In the genomic region with DNA sequence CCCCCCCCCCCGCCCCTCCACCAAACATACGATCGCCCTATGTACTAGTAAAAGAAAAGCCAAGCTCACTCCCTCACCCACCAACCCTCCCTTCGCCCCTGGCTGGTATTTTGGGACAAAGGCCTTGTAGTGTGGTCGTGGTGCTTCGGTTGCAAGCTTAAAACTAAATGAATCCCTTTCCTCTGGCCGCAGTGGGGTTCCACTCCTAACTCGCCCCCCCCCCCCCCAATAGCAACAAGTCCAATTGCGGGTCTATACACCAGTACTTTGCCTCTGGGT, we compare ENCODE assay signal across 8 mouse cellular contexts. TPM values are rescaled to one million over a fixed set of nuclear protein-coding genes. Genes with fewer than 3 reads are reported as not detected.
DNase-seq lines count a peak whose midpoint lies in the region; ATAC-seq and TF ChIP-seq lines count a peak whose summit lies in the region.

No protein-coding gene starts in this region.

- no peak for TF ChIP-seq EP300 in liver, embryonic 14.5 days (IDR thresholded peaks at IDR 0.05; ENCODE audit: low read depth)

- H3K79me3 ChIP-seq in C2C12 (ENCODE audit: low read depth): peaks cover 24% of the 10 kb centered on the region

- no peaks in the 10 kb centered on the region for H3K9me3 ChIP-seq in heart, embryonic 10.5 days
- H3K9me3 ChIP-seq in forebrain, embryonic 12.5 days: no peaks in the 10 kb centered on the region
- H3K9me3 ChIP-seq in liver, embryonic 14.5 days (ENCODE audit: control insufficient read depth, low read length): no peaks in the 10 kb centered on the region

- peaks cover 44% of the 10 kb centered on the region for H3K36me3 ChIP-seq in heart, embryonic 10.5 days
- H3K36me3 ChIP-seq in C2C12 (ENCODE audit: control insufficient read depth, insufficient read depth): peaks cover 27% of the 10 kb centered on the region
- peaks cover 19% of the 10 kb centered on the region for H3K36me3 ChIP-seq in forebrain, embryonic 12.5 days (replicated peaks)
- peaks cover 43% of the 10 kb centered on the region for H3K36me3 ChIP-seq in liver, embryonic 14.5 days (replicated peaks; ENCODE audit: control insufficient read depth, insufficient read depth, low read depth)

- H3K79me2 ChIP-seq in C2C12 (ENCODE audit: control insufficient read depth, insufficient read depth): peaks cover 34% of the 10 kb centered on the region

- H3K4me2 ChIP-seq in forebrain, embryonic 12.5 days: peak overlapping the region; percentile 93
- peak overlapping the region; percentile 92 for H3K4me2 ChIP-seq in liver, embryonic 14.5 days (ENCODE audit: low read depth)

- no peaks in the 10 kb centered on the region for H3K27me3 ChIP-seq in heart, embryonic 10.5 days (ENCODE audit: insufficient read depth, poor library complexity, severe bottlenecking)
- H3K27me3 ChIP-seq in C2C12 (ENCODE audit: control insufficient read depth, insufficient read depth, insufficient read length): no peaks in the 10 kb centered on the region
- no peaks in the 10 kb centered on the region for H3K27me3 ChIP-seq in forebrain, embryonic 12.5 days
- no peaks in the 10 kb centered on the region for H3K27me3 ChIP-seq in liver, embryonic 14.5 days (ENCODE audit: control insufficient read depth, insufficient read depth, low read length)

- peak overlapping the region; percentile 84 for H3K9ac ChIP-seq in forebrain, embryonic 12.5 days
- H3K9ac ChIP-seq in liver, embryonic 14.5 days (replicated peaks): peak overlapping the region; percentile 98

- peak overlapping the region; percentile 64 for H3ac ChIP-seq in C2C12 (ENCODE audit: control insufficient read depth, insufficient read length, low read depth)

- intact Hi-C loops in heart, postnatal 10 days (cut with DNase I): loop anchor here (2.0 kb wide), 1 partner anchor 72 kb away; no protein-coding TSS in a partner anchor

- peak overlapping the region; percentile 96 for H3K4me3 ChIP-seq in heart, embryonic 10.5 days
- H3K4me3 ChIP-seq in C2C12 (ENCODE audit: insufficient read depth, poor library complexity, severe bottlenecking): peak overlapping the region; percentile 84
- H3K4me3 ChIP-seq in forebrain, embryonic 12.5 days (replicated peaks): peak overlapping the region; percentile 77
- H3K4me3 ChIP-seq in liver, embryonic 14.5 days (ENCODE audit: insufficient read depth in 1 of 2, low read depth in 2 of 2, low read length in 2 of 2): peak overlapping the region; percentile 72 to 93

- ATAC-seq in forebrain, embryonic 12.5 days (ENCODE audit: low FRiP score): no peak
- no peak for ATAC-seq in liver, embryonic 14.5 days (ENCODE audit: insufficient read depth)

- peaks cover 50% of the 10 kb centered on the region for H3K4me1 ChIP-seq in heart, embryonic 10.5 days
- H3K4me1 ChIP-seq in forebrain, embryonic 12.5 days: peaks cover 49% of the 10 kb centered on the region
- H3K4me1 ChIP-seq in liver, embryonic 14.5 days (replicated peaks; ENCODE audit: control insufficient read depth in 2 of 2, insufficient read depth in 2 of 2, low read length in 1 of 2): peaks cover 48 to 61% of the 10 kb centered on the region in 2 experiments

- TF ChIP-seq CTCF in C2C12 (IDR thresholded peaks at IDR 0.05; ENCODE audit: control insufficient read depth, insufficient read depth, insufficient read length): no peak
- no peak for TF ChIP-seq CTCF in liver, embryonic 14.5 days (IDR thresholded peaks at IDR 0.05; ENCODE audit: low read depth)

- peak overlapping the region; percentile 99 for H3K27ac ChIP-seq in heart, embryonic 10.5 days
- peak overlapping the region; percentile 96 for H3K27ac ChIP-seq in forebrain, embryonic 12.5 days
- H3K27ac ChIP-seq in liver, embryonic 14.5 days: peak overlapping the region; percentile 93

- 0% methylated on average over 9 of the region's 9 CpGs for WGBS in heart, embryonic 10.5 days
- 0% methylated on average over 7 of the region's 9 CpGs for WGBS in forebrain, embryonic 12.5 days
- WGBS in liver, embryonic 14.5 days (ENCODE audit: insufficient replicate concordance): 1% methylated on average over 7 of the region's 9 CpGs

- DNase-seq in heart, embryonic 10.5 days (ENCODE audit: low spot score): no peak
- DNase-seq in heart, postnatal 10 days: no peak
- no peak for DNase-seq in liver, embryonic 14.5 days (ENCODE audit: low read depth in 3 of 3, low spot score in 3 of 3)
- no peak for DNase-seq in layer of hippocampus, adult 8-10 months (ENCODE audit: low spot score in 2 of 2)
- DNase-seq in thymus, postnatal 36 days: no peak
- DNase-seq in adrenal gland, postnatal 36 days: no peak

TF ChIP-seq in C2C12, 6 proteins besides CTCF, POLR2A, EP300 and RAD21:
- no peak for TF ChIP-seq FOSL1 (IDR thresholded peaks at IDR 0.05; ENCODE audit: insufficient read depth, low read length, poor library complexity, severe bottlenecking)
- no peak for TF ChIP-seq CEBPB (IDR thresholded peaks at IDR 0.05; ENCODE audit: low read depth)
- no peak for TF ChIP-seq USF1 (IDR thresholded peaks at IDR 0.05; ENCODE audit: low read depth)
- TF ChIP-seq MYOD1 (IDR thresholded peaks at IDR 0.05; ENCODE audit: control insufficient read depth, insufficient read length, low read depth): no peak
- no peak for TF ChIP-seq MYOG (IDR thresholded peaks at IDR 0.05; ENCODE audit: control insufficient read depth, extremely low read depth, insufficient read length)
- TF ChIP-seq MAX (IDR thresholded peaks at IDR 0.05): no peak

RNA-seq across cellular contexts. Expression of a gene that starts 16.4 kb away (rescaled TPM):
- polyA plus RNA-seq in heart, embryonic 10.5 days (2016; fragmentation: Nextera tagmentation; extraction: Ambion mirVana): 37.0 and 43.0 TPM in 2 replicates
- total RNA-seq in heart, postnatal 10 days (2021): 10 to 100 TPM; 17.2 to 19.0 TPM
- 42.6 TPM for polyA plus RNA-seq in C2C12 (2012; fragmentation: generic; extraction: Trizol)
- polyA plus RNA-seq in forebrain, embryonic 12.5 days (2016; fragmentation: Nextera tagmentation; extraction: Ambion mirVana): 32.7 and 33.7 TPM in 2 replicates
- 9.8 and 12.5 TPM in 2 replicates for polyA plus RNA-seq in liver, embryonic 14.5 days (2012; rRNA removed)
- polyA plus RNA-seq in liver, embryonic 14.5 days (2014; fragmentation: Nextera tagmentation; extraction: Ambion mirVana): 13.3 and 14.3 TPM in 2 replicates
- 10 to 100 TPM; 16.9 to 18.6 (median 17.8) TPM for total RNA-seq in layer of hippocampus, adult 8-10 months (2022)
- total RNA-seq in adrenal gland, postnatal 36 days (2021): 10 to 100 TPM; 18.7 to 24.8 TPM

RNA-seq across cellular contexts. Expression of a gene that starts 16.5 kb away (rescaled TPM):
- polyA plus RNA-seq in heart, embryonic 10.5 days (2016; fragmentation: Nextera tagmentation; extraction: Ambion mirVana): 36.5 and 42.8 TPM in 2 replicates
- 10 to 100 TPM; 21.9 to 23.0 TPM for total RNA-seq in heart, postnatal 10 days (2021)
- 25.8 TPM for polyA plus RNA-seq in C2C12 (2012; fragmentation: generic; extraction: Trizol)
- polyA plus RNA-seq in forebrain, embryonic 12.5 days (2016; fragmentation: Nextera tagmentation; extraction: Ambion mirVana): 38.5 and 41.5 TPM in 2 replicates
- polyA plus RNA-seq in liver, embryonic 14.5 days (2012; rRNA removed): 20.7 and 23.1 TPM in 2 replicates
- 23.2 and 25.7 TPM in 2 replicates for polyA plus RNA-seq in liver, embryonic 14.5 days (2014; fragmentation: Nextera tagmentation; extraction: Ambion mirVana)
- 10 to 100 TPM; 31.1 to 40.3 (median 33.1) TPM for total RNA-seq in layer of hippocampus, adult 8-10 months (2022)
- 10 to 100 TPM; 39.5 to 40.0 TPM for total RNA-seq in adrenal gland, postnatal 36 days (2021)

RNA-seq across cellular contexts. Expression of a gene that starts 16.5 kb away (rescaled TPM):
- polyA plus RNA-seq in heart, embryonic 10.5 days (2016; fragmentation: Nextera tagmentation; extraction: Ambion mirVana): 1.6 and 2.1 TPM in 2 replicates
- 1 to 10 TPM; 3.0 to 3.5 TPM for total RNA-seq in heart, postnatal 10 days (2021)
- 1.3 TPM for polyA plus RNA-seq in C2C12 (2012; fragmentation: generic; extraction: Trizol)
- 1.6 and 2.7 TPM in 2 replicates for polyA plus RNA-seq in forebrain, embryonic 12.5 days (2016; fragmentation: Nextera tagmentation; extraction: Ambion mirVana)
- 0.86 and 0.95 TPM in 2 replicates for polyA plus RNA-seq in liver, embryonic 14.5 days (2012; rRNA removed)
- polyA plus RNA-seq in liver, embryonic 14.5 days (2014; fragmentation: Nextera tagmentation; extraction: Ambion mirVana): 0.86 and 1.7 TPM in 2 replicates
- 1 to 10 TPM; 4.9 to 8.9 (median 7.0) TPM for total RNA-seq in layer of hippocampus, adult 8-10 months (2022)
- total RNA-seq in adrenal gland, postnatal 36 days (2021): 1 to 10 TPM; 3.4 to 3.7 TPM

RNA-seq across cellular contexts. Expression of a gene that starts 35.6 kb away (rescaled TPM):
- polyA plus RNA-seq in heart, embryonic 10.5 days (2016; fragmentation: Nextera tagmentation; extraction: Ambion mirVana): 3.2 and 4.5 TPM in 2 replicates
- 1 to 10 TPM; 5.4 to 5.5 TPM for total RNA-seq in heart, postnatal 10 days (2021)
- polyA plus RNA-seq in C2C12 (2012; fragmentation: generic; extraction: Trizol): 3.2 TPM
- polyA plus RNA-seq in forebrain, embryonic 12.5 days (2016; fragmentation: Nextera tagmentation; extraction: Ambion mirVana): 11.1 and 12.2 TPM in 2 replicates
- 6.4 and 6.6 TPM in 2 replicates for polyA plus RNA-seq in liver, embryonic 14.5 days (2012; rRNA removed)
- 2.9 and 3.9 TPM in 2 replicates for polyA plus RNA-seq in liver, embryonic 14.5 days (2014; fragmentation: Nextera tagmentation; extraction: Ambion mirVana)
- 10 to 100 TPM in 3 of 4 experiments, 1 to 10 TPM in 1; 8.1 to 11.5 (median 10.8) TPM for total RNA-seq in layer of hippocampus, adult 8-10 months (2022)
- 1 to 10 TPM; 4.1 to 5.6 TPM for total RNA-seq in adrenal gland, postnatal 36 days (2021)
